ENCODE assay signal across 14 mouse cellular contexts in genomic region chr3:142941319-142942024, GRCm38 (mm10). TPM values are rescaled to one million over a fixed set of nuclear protein-coding genes. Genes with fewer than 3 reads are reported as not detected.
A peak's percentile ranks its signal among the peaks of the same experiment; 100 is the strongest.
DNase-seq lines count a peak whose midpoint lies in the region; TF ChIP-seq lines count a peak whose summit lies in the region.
"Had no signal": no experiment of that assay in that cellular context is flagged by ENCODE, and none has a peak within 500 bp of the region (broad histone marks: within the 10 kb centered on the region; RNA-seq: fewer than 3 reads in every experiment).

No protein-coding gene starts in this region.

- H3K27me3 ChIP-seq in small intestine, adult 2 months (ENCODE audit: control insufficient read depth, insufficient read depth, low read length) = no peaks in the 10 kb centered on the region
- H3K27me3 ChIP-seq: hindbrain, embryonic 13.5 days; neural tube, embryonic 12.5 days had no signal

- H3K4me1 ChIP-seq in small intestine, adult 2 months (ENCODE audit: control insufficient read depth, insufficient read depth, insufficient read length, low read length) = 0 out of 2 replicates have a peak, but pooled peaks cover 3% of the 10 kb centered on the region
- H3K4me1 ChIP-seq: hindbrain, embryonic 13.5 days; neural tube, embryonic 12.5 days had no signal

- DNase-seq in adrenal gland, postnatal 14 days = peak; percentile 18
- no peak for DNase-seq in adrenal gland, adult 8-10 months
- peak; percentile 10 for DNase-seq in kidney, postnatal 14 days
- DNase-seq in kidney, postnatal 25 days = no peak
- DNase-seq in heart, postnatal 10 days = peak; percentile 37 to 47
- no peak for DNase-seq in ovary, postnatal 36 days (ENCODE audit: low spot score)
- no peak for DNase-seq in cerebellum, adult 9-11 months
- DNase-seq: adrenal gland, postnatal 25 days; cerebellum, postnatal 14 days; liver had no signal

- peak overlapping the region; percentile 61 for H3K27ac ChIP-seq in small intestine, adult 2 months (ENCODE audit: insufficient read depth, low read depth, low read length)
- H3K27ac ChIP-seq: hindbrain, embryonic 13.5 days; midbrain, embryonic 10.5 days; neural tube, embryonic 12.5 days had no signal

- TF ChIP-seq POLR2A in small intestine, adult 2 months (IDR thresholded peaks at IDR 0.05; ENCODE audit: low read depth, low read length) = no peak

- intact Hi-C loops in heart, postnatal 10 days (cut with DNase I) = no loop called here

- no peaks in the 10 kb centered on the region for H3K36me3 ChIP-seq in small intestine, adult 2 months (ENCODE audit: control insufficient read depth, insufficient read depth, low read length)
- H3K36me3 ChIP-seq: hindbrain, embryonic 13.5 days; midbrain, embryonic 10.5 days; neural tube, embryonic 12.5 days had no signal

- WGBS in small intestine, adult 2 months = 32% methylated on average over 6 of the region's 6 CpGs

- no peak for TF ChIP-seq CTCF in small intestine, adult 2 months (IDR thresholded peaks at IDR 0.05; ENCODE audit: extremely low read depth, insufficient read length, insufficient replicate concordance, low read depth, low read length)

- H3K4me3 ChIP-seq in small intestine, adult 2 months (ENCODE audit: low read depth, low read length) = no peak overlapping the region
- H3K4me3 ChIP-seq: hindbrain, embryonic 13.5 days; midbrain, embryonic 10.5 days; neural tube, embryonic 12.5 days had no signal

RNA-seq across cellular contexts. Expression of gene Pkn2, which starts 59.7 kb away (rescaled TPM):
- total RNA-seq in adrenal gland, postnatal 14 days (2021) = 70.3 and 71.9 TPM in 2 replicates
- 10 to 100 TPM; 64.7 to 80.2 (median 71.3) TPM for total RNA-seq in adrenal gland, adult 8-10 months (2022)
- 10 to 100 TPM; 47.5 to 53.7 TPM for total RNA-seq in heart, postnatal 10 days (2021)
- polyA plus RNA-seq in small intestine, adult 2 months (2012; rRNA removed) = 16.4 and 56.8 TPM in 2 replicates

Comparison
In these comparisons a context has a peak if more than half of its experiments do, and no peak if none do; other contexts are left out.
1. DNase-seq: peak in adrenal gland, postnatal 14 days (single experiment), kidney, postnatal 14 days (single experiment) and heart, postnatal 10 days (2 of 2); none in adrenal gland, adult 8-10 months (single experiment), kidney, postnatal 25 days (0 of 2), ovary, postnatal 36 days (single experiment) and cerebellum, adult 9-11 months (single experiment).